Mouse (Mus musculus): Measurements from ENCODE around the gene Pitpnm1.

The Pitpnm1 gene

GRCm38 (mm10) chr19:4094348-4094747 is 5.5 kb upstream of the Pitpnm1 start:
- in situ Hi-C loops (cut with MboI, MseI), result loop anchor here (5.0 kb wide), 1 partner anchor 37 kb away; the partner anchor contains the start of gene Gstp3

GRCm38 (mm10) chr19:4094774-4095303 is 5.0 kb upstream of the Pitpnm1 start:
- in situ Hi-C loops (cut with MboI, MseI), result loop anchor here (5.0 kb wide), 2 partner anchors 38 to 47 kb away; partner anchors contain the start of genes Cabp4 and Gstp3

GRCm38 (mm10) chr19:4095802-4096201 is 4.0 kb upstream of the Pitpnm1 start:
- in situ Hi-C loops (cut with MboI, MseI), result loop anchor here (5.0 kb wide), 1 partner anchor 46 kb away; the partner anchor contains the start of gene Cabp4

GRCm38 (mm10) chr19:4096642-4097440 is 3.0 kb upstream of the Pitpnm1 start, which contains the start of gene Cdk2ap2:
Cdk2ap2 (plus strand) TSS chr19:4097182.
- in situ Hi-C loops (cut with MboI, MseI), result loop anchor here (5.0 kb wide), 1 partner anchor 45 kb away; the partner anchor contains the start of gene Cabp4

- in situ Hi-C loops (cut with MboI, MseI), result loop anchor here (5.0 kb wide), 1 partner anchor 45 kb away; the partner anchor contains the start of gene Cabp4
Observed at GRCm38 (mm10) chr19:4097441-4097825, 2.4 kb upstream of the Pitpnm1 start.

- in situ Hi-C loops (cut with MboI, MseI), result loop anchor here (5.0 kb wide), 1 partner anchor 44 kb away; the partner anchor contains the start of gene Cabp4
Observed at GRCm38 (mm10) chr19:4098426-4098825, 1.4 kb upstream of the Pitpnm1 start.

GRCm38 (mm10) chr19:4099056-4099455 is 742 bp upstream of the Pitpnm1 start:
- in situ Hi-C loops (cut with MboI, MseI), result loop anchor here (5.0 kb wide), 1 partner anchor 43 kb away; the partner anchor contains the start of gene Cabp4

GRCm38 (mm10) chr19:4100718-4101261 is 992 bp downstream of the Pitpnm1 start:
- in situ Hi-C loops (cut with MboI, MseI), result no loop called here

GRCm38 (mm10) chr19:4101466-4101865 is 1.7 kb downstream of the Pitpnm1 start:
- in situ Hi-C loops (cut with MboI, MseI), result no loop called here

GRCm38 (mm10) chr19:4102049-4102448 is 2.3 kb downstream of the Pitpnm1 start:
- in situ Hi-C loops (cut with MboI, MseI), result no loop called here

- in situ Hi-C loops (cut with MboI, MseI), result no loop called here
Observed at GRCm38 (mm10) chr19:4102626-4103025, 2.8 kb downstream of the Pitpnm1 start.

- in situ Hi-C loops (cut with MboI, MseI), result no loop called here
Observed at GRCm38 (mm10) chr19:4103294-4103693, 3.5 kb downstream of the Pitpnm1 start.

GRCm38 (mm10) chr19:4103792-4104191 is 4.0 kb downstream of the Pitpnm1 start:
- in situ Hi-C loops (cut with MboI, MseI), result no loop called here

GRCm38 (mm10) chr19:4104675-4105194 is 4.9 kb downstream of the Pitpnm1 start:
- in situ Hi-C loops (cut with MboI, MseI), result no loop called here

GRCm38 (mm10) chr19:4106654-4107053 is 6.9 kb downstream of the Pitpnm1 start:
- in situ Hi-C loops (cut with MboI, MseI), result no loop called here

- in situ Hi-C loops (cut with MboI, MseI), result no loop called here
Observed at GRCm38 (mm10) chr19:4108535-4108934, 8.7 kb downstream of the Pitpnm1 start.

- in situ Hi-C loops (cut with MboI, MseI), result loop anchor here (5.0 kb wide), 1 partner anchor 50 kb away; the partner anchor contains the start of gene Rps6kb2
Observed at GRCm38 (mm10) chr19:4112063-4112960, 12.5 kb downstream of the Pitpnm1 start.

- in situ Hi-C loops (cut with MboI, MseI), result loop anchor here (5.0 kb wide), 1 partner anchor 49 kb away; the partner anchor contains the start of gene Rps6kb2
Observed at GRCm38 (mm10) chr19:4113186-4113805, 13.5 kb downstream of the Pitpnm1 start.

GRCm38 (mm10) chr19:4113806-4114230 is 14.0 kb downstream of the Pitpnm1 start:
- in situ Hi-C loops (cut with MboI, MseI), result loop anchor here (5.0 kb wide), 1 partner anchor 48 kb away; the partner anchor contains the start of gene Rps6kb2

- in situ Hi-C loops (cut with MboI, MseI), result loop anchor here (5.0 kb wide), 1 partner anchor 48 kb away; the partner anchor contains the start of gene Rps6kb2
Observed at GRCm38 (mm10) chr19:4114551-4114950, 14.8 kb downstream of the Pitpnm1 start.
